Mouse (Mus musculus): ENCODE results near the gene Unc80. TPM values are rescaled to one million over a fixed set of nuclear protein-coding genes. Genes with fewer than 3 reads are reported as not detected.

Gene Unc80
- total RNA-seq, 2 experiments from 2014 or later = 217 to 264 TPM

DNA sequence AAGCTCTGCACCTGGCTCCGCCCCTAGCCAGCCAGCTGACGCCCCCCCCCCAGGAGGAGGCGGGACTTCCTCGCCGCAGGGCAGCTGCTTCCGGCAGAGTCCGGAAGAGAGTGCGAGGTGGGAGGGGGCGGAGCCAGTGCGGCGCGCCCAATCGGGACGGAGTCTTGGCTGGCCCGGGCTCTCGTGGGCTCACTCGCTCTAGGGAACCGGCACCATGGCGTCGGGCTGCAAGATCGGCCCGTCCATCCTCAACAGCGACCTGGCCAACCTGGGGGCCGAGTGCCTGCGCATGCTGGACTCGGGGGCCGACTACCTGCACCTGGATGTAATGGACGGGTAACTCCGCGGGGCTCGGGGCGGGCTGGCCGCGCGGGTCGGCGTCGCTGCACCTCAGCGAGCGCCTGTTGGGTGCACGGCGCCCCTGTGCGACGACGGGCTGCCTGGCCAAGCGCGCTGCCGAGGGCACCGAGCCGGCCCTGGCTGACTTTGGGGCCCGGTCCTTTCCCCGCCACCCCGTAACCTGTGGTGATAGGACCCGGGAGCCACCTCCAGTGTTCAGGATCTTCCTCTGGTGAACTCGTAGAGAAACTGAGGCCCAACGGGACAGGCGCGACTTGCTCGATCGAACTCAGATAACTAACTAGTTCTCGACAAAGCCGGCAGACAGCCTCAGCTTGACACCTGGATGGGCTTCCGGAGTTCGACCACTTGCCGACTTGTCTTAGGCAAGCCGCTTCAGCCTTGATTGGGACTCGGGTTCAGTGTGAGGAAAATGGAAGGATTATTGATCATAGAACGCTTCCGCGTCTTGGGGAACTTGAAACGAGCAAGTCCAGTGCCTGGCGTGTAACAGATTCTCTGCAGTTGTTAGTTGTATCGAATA, 232.8 kb downstream of the Unc80 start, which contains the start of gene Rpe:
TSS of gene Rpe (plus strand) at position 139 of the 883 bp plus-strand sequence.
- intact Hi-C loops (cut with DNase I) = loop anchor here (5.0 kb wide), 1 partner anchor 116 kb away; the partner anchor contains the start of gene Kansl1l
- peak; percentile 91 for DNase-seq (ENCODE audit: low spot score in 2 of 2)

- no peak for DNase-seq (ENCODE audit: low spot score in 2 of 2)
- intact Hi-C loops (cut with DNase I) = loop anchor here (5.0 kb wide), 1 partner anchor 116 kb away; the partner anchor contains the start of gene Kansl1l
Observed at GRCm38 (mm10) chr1:66701576-66701940, 233.4 kb downstream of the Unc80 start.

DNA sequence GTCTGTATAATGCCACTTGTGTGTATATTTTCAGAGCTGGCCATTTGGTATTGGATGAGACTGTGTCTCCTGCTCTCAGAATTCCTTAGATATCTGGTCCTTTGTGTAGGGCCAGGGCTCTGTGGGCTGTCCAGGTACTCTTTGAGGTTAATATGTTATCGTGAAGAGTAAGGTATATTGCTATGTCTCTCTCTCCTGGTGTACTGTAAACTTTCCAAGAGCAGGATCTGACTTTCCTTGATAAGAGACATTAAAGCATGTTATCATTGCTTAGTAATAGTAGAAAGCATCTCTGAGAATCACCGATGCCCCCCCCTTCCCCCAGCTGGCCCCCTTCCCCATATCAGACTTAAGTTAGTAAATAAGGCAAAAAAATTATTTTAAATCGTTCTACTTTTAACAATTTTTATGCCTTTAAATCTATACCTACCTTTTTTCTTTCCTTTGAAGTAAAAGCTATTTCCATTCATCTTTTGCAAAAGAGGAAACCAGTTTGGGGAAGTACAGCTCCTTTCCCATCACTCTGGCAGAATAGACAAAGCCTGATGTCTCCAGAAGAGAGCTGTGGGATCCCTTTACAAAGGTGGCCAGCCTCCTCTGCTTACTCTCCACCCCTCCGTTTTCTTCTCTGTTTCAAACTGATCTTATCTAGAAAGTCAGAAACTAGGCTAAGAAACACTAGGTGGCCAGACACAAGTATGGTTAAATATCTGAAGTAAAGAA, 234.6 kb downstream of the Unc80 start:
- intact Hi-C loops (cut with DNase I) = loop anchor here (5.0 kb wide), 1 partner anchor 115 kb away; the partner anchor contains the start of gene Kansl1l
- no peak for DNase-seq (ENCODE audit: low spot score in 2 of 2)

DNA sequence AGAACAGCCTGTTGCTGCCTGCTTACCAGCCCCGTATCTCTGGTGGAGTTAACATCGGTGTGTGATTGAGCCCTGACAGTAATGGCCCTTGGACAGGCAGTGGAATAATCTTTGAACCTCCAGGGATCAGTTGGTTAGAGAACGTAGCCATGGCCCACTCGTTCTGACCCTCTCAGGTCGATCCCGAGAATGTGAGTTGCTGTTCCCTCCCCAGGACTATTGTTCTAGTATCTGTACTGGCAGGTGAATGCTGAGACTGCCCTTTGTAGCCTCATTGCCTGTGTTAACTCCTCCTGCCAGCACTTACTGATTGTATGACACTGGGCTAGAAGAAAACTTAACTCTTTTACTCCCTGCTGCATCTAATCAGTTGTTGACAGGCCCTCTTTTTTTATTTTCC, 236.4 kb downstream of the Unc80 start:
- intact Hi-C loops (cut with DNase I) = loop anchor here (5.0 kb wide), 1 partner anchor 113 kb away; the partner anchor contains the start of gene Kansl1l
- no peak for DNase-seq (ENCODE audit: low spot score in 2 of 2)

- intact Hi-C loops (cut with DNase I) = no loop called here
Observed at GRCm38 (mm10) chr1:66712859-66713258, 244.7 kb downstream of the Unc80 start.

DNA sequence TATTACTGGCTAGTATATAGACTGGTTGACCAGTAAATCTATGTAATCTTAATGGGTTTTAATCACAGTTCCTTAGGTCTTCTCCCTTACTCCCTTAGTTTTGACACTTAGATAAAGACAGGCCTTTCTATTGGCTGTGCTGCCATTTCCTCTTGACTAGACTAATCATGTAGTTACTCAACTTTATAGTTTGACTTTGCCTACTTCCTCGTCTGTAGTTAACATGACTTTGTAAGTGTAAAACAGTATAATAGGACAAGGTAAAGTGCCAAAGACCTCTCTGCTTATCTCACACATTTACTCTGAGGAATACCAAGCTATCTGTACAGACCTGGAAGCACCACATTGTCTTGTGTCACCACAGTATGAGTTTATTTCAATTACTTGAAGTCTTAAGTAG, 262.4 kb downstream of the Unc80 start:
- intact Hi-C loops (cut with DNase I) = no loop called here
- DNase-seq (ENCODE audit: low spot score in 2 of 2) = no peak

More at GRCm38 (mm10) chr1:66712859-66713258, 244.7 kb downstream of the Unc80 start:
- DNase-seq (ENCODE audit: low spot score in 2 of 2) = no peak

Other genes starting within 250 kb of the Unc80 start
- 10 to 100 TPM; 31.4 to 32.4 TPM for gene Rpe, start 232.5 kb downstream of the Unc80 start, total RNA-seq (2021)

All from left cerebral cortex, postnatal 36 days (tissue).